Mouse (Mus musculus) left cerebral cortex, adult 2 months (tissue): ENCODE measurements around the gene Gm26558. TPM values are rescaled to one million over a fixed set of nuclear protein-coding genes. Genes with fewer than 3 reads are reported as not detected.

Source experiments
- DNase-seq, 2 experiments: peaks; one replicate each; pipeline ENCODE4 v3.0.0; 2021 to 2022; ENCODE audit warnings: low spot score in 2 of 2, mixed read lengths in 1 of 2; ENCODE audit errors: extremely low spot score in 1 of 2
- H3K27ac ChIP-seq: fragments of 200-600 bp; 2 replicates; pipeline ENCODE4 v1.8.1; 2022
- H3K4me3 ChIP-seq: fragments of 200-600 bp; 2 replicates; pipeline ENCODE4 v1.8.1; 2022
- CTCF ChIP-seq: fragments of 200-600 bp; IDR thresholded peaks from 2 replicates; pipeline ENCODE4 v1.8.1; 2022; ENCODE audit warnings: antibody characterized with exemption, mild to moderate bottlenecking, moderate library complexity
- intact Hi-C: fragments of 180-260 bp; cut with DNase I; formaldehyde crosslinking; loops from one replicate; pipeline ENCODE4 v1.15.1; 2025
- long read RNA-seq, 2 experiments: library from polyadenylated mRNA; stranded (forward); transcript quantifications; one replicate each; pipeline ENCODE4 v2.0.0; 2021; ENCODE audit warnings: borderline mapping rate in 2 of 2
- total RNA-seq, 2 experiments: library from RNA; stranded (reverse); gene quantifications; 2 replicates each; pipeline ENCODE4 v1.2.3; 2021

Gene Gm26558
- total RNA-seq = under 1 TPM in 1 of 2 experiments, not detected in 1; 0.41 TPM
- long read RNA-seq, experiment 1 = 0 reads
- long read RNA-seq, experiment 2 = 0 reads

GRCm38 (mm10) chr2:70661715-70662495, at the start of gene Gm26558:
Gene Gm26558 (minus strand): TSS chr2:70662108.
- DNase-seq = no peak
- no peak for TF ChIP-seq CTCF
- peak within 1 kb of the TSS; percentile 74 for H3K4me3 ChIP-seq
- H3K27ac ChIP-seq = peak within 1 kb of the TSS; percentile 91
- intact Hi-C loops = no loop called here

GRCm38 (mm10) chr2:70710878-70711277, 49.0 kb upstream of the Gm26558 start:
- DNase-seq = no peak
- no peak for TF ChIP-seq CTCF
- H3K27ac ChIP-seq = no peak overlapping the region
- intact Hi-C loops = no loop called here
- H3K4me3 ChIP-seq = no peak overlapping the region

- H3K4me3 ChIP-seq = no peak overlapping the region
- no peak for TF ChIP-seq CTCF
- DNase-seq = no peak
- no peak overlapping the region for H3K27ac ChIP-seq
- intact Hi-C loops = no loop called here
These were observed 48.3 kb upstream of the Gm26558 start for GRCm38 (mm10) chr2:70710236-70710635.

- intact Hi-C loops = loop anchor here (10.0 kb wide), 1 partner anchor 536 kb away; no protein-coding TSS in a partner anchor
- no peak overlapping the region for H3K27ac ChIP-seq
- H3K4me3 ChIP-seq = no peak overlapping the region
- TF ChIP-seq CTCF = no peak
- DNase-seq = no peak
These were observed 47.2 kb upstream of the Gm26558 start for GRCm38 (mm10) chr2:70708986-70709730.

GRCm38 (mm10) chr2:70702403-70702802, 40.5 kb upstream of the Gm26558 start:
- intact Hi-C loops = loop anchor here (10.0 kb wide), 1 partner anchor 542 kb away; no protein-coding TSS in a partner anchor
- no peak for DNase-seq
- no peak overlapping the region for H3K27ac ChIP-seq
- no peak for TF ChIP-seq CTCF
- H3K4me3 ChIP-seq = no peak overlapping the region

GRCm38 (mm10) chr2:70701571-70701970, 39.7 kb upstream of the Gm26558 start:
- no peak overlapping the region for H3K27ac ChIP-seq
- no peak for TF ChIP-seq CTCF
- no peak for DNase-seq
- H3K4me3 ChIP-seq = no peak overlapping the region
- intact Hi-C loops = loop anchor here (10.0 kb wide), 1 partner anchor 543 kb away; no protein-coding TSS in a partner anchor

GRCm38 (mm10) chr2:70700851-70701250, 38.9 kb upstream of the Gm26558 start:
- intact Hi-C loops = loop anchor here (10.0 kb wide), 1 partner anchor 544 kb away; no protein-coding TSS in a partner anchor
- TF ChIP-seq CTCF = no peak
- DNase-seq = no peak
- H3K4me3 ChIP-seq = no peak overlapping the region
- no peak overlapping the region for H3K27ac ChIP-seq

- TF ChIP-seq CTCF = no peak
- H3K4me3 ChIP-seq = no peak overlapping the region
- no peak overlapping the region for H3K27ac ChIP-seq
- no peak for DNase-seq
- intact Hi-C loops = no loop called here
These were observed 33.8 kb upstream of the Gm26558 start for GRCm38 (mm10) chr2:70695712-70696111.

GRCm38 (mm10) chr2:70690195-70690594, 28.3 kb upstream of the Gm26558 start:
- TF ChIP-seq CTCF = no peak
- DNase-seq = no peak
- intact Hi-C loops = no loop called here
- Histone ChIP-seq H3K27ac (no peak overlapping the region), H3K4me3 (no peak overlapping the region)

GRCm38 (mm10) chr2:70688454-70689078, 26.7 kb upstream of the Gm26558 start:
- TF ChIP-seq CTCF = no peak
- DNase-seq = peak; percentile 24 to 50
- no peak overlapping the region for H3K4me3 ChIP-seq
- intact Hi-C loops = no loop called here
- H3K27ac ChIP-seq = no peak overlapping the region; the same call in 1 of the 2 replicates

- no peak overlapping the region for H3K27ac ChIP-seq
- DNase-seq = no peak
- TF ChIP-seq CTCF = no peak
- intact Hi-C loops = no loop called here
- no peak overlapping the region for H3K4me3 ChIP-seq
These were observed 20.4 kb upstream of the Gm26558 start for GRCm38 (mm10) chr2:70682324-70682723.
